Mouse (Mus musculus): ENCODE data around the gene Zfp69.

Zfp69 gene

DNA sequence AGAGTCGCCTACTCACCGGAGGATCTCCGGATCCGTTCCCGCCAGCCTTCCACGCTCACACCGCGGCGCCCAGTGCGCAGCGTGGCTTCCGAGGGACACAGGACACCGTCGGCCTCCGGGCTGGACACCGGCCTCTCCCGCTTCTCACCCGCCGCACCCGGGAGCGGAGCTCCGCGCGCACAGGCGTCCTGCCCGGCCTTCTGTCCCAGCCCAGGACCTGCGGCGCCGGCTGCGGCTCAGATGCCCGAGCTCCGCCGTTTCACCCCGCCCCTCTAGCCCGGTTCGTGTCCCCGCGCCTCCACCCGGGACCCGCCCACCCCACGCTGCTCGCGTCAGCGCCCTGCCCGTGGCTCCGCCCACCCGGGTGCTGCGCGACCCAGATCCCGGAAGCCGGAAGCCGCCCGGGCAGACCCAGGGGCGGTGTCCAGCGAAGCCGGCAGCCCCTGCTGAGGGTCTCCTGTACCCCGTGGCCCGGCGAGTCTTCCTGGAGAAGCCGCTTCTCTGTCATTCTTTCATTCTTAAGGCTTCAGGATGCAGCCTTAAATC is at the start of gene Zfp69:
Zfp69 (minus strand) TSS at position 272 of the 546 bp plus-strand sequence.
- DNase-seq (ENCODE audit: low spot score) = peak; percentile 86

DNA sequence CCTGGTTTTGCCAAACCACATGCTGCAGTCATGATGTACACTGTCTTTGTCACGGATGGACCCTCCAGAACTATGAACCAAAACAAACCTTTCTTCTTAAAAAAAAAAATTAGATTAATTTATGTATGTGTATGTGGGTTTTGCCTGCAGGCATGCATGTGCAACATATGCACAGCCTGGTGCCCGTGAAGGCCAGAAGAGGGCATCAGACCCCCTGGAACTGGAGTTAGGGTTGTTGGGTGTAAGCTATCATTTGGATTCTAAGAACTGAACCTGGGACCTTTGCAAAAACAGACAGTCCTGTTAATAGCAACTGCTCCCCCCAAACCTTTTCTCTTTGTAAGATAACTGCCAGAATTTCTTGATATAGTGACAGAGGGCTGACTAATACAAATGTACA is 49.5 kb upstream of the Zfp69 start:
- no peak for DNase-seq (ENCODE audit: low spot score)

DNA sequence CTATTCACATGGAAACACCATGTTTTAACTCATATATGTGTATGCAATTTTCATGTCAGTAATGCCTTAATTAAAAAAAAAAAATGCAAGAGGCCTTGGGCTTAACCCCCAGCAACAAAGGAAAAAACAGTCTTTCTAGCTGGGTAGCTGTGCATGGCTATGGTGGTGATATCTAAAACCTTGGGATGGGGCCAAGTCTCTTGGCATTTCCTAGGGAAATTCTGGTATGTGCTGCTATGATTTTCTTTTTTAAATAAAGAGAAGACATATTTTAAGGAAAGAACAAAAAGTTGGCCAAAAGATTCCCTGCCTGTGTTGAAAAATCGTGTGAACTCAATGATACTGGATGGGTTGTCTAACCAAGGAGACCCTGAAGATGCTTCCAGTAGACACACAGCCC is 44.4 kb upstream of the Zfp69 start:
- DNase-seq (ENCODE audit: low spot score) = no peak

DNA sequence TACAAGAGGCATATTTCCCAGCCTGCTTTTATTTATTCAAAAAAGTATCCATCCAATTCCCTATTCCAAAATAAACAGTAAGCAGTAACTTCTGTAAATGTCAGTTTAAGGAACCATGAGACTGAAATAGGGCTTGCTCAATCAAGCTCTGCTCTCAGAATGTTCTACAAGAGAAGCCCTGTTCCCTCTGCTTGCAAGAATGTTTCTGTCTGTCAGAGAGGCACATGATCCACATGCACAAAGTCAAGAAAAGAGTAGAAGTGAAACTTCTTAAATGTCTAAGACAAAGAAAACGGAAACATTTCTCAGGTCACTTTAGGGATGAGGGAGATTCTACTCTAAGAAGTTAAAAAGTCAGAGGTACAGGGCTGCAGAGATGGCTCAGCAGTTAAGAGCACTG is 41.5 kb upstream of the Zfp69 start:
- no peak for DNase-seq (ENCODE audit: low spot score)

DNA sequence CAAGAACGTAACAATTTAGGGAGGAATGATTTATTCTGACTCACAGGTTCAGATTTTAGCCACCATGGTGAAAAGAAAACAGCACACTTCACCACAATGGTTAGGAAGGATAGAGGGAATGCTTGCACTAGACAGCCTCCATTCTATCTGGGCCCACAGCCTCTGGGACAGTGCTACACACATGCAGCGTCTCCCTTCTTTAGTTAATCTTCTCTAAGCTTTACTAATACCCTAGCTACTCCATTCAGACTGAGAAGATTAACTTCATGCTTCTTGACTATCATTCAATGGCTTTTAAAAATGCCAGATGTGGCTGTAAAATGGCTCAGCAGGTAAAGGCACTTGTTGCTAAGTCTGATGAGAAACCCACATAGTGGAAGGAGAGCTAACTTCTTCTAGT is 40.8 kb upstream of the Zfp69 start:
- DNase-seq (ENCODE audit: low spot score) = no peak

DNA sequence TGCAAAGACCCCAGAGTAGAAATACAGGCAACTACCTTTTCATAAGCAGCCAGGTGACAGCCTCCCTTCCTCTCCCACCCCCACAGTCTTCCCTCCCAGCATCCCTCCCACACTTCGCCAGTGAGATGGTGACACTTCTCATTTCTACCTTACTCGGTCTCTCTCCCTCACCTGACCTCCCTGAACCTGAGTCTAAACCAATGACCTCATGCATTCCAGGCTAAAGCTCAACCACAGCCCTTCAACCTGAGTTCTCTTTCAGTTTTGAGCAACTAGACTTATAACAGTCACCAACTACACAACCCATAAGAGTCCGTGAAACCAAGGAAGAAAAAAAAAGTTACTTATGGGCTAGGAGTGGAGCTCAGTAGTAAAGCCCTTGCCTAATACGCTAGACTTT is 35.8 kb upstream of the Zfp69 start:
- DNase-seq (ENCODE audit: low spot score) = no peak

DNA sequence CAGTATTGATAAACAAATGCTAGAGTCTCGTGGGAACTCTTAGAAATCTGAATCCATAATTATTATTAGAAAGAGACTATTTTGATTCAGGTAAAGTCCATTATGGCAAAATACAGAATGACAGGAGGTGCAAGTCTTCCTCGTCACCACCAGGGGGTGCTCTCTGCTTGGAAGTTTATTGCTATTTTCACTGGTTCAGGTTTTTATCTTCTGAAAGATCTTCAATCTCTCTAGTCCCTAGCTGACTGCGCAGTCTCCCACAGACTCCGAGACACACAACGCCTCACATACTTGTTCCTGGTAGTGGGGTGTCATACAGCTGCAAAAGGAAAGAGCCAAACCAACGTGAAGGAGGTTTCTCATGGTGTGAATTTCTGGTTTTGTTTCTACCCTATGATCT is 34.9 kb upstream of the Zfp69 start:
- peak; percentile 21 for DNase-seq (ENCODE audit: low spot score)

DNA sequence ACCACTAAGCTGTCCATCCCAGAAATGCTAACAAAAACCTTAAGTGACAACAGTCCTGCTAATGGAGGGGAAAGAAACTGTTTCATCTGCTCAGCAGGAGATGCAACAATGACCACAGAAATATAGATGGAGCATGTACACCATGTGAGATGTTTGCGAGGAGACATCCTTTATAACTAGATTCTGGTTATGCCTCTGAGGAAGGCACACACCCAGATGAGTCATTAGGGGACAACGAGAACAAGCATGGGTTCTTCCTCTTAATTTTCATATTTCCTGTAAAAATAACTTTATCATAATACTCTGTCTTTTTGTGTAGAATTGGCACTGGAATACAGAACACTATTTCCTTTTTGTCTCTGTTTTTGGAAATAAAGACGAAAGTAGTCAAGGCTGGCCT is 26.7 kb upstream of the Zfp69 start:
- no peak for DNase-seq (ENCODE audit: low spot score)

DNA sequence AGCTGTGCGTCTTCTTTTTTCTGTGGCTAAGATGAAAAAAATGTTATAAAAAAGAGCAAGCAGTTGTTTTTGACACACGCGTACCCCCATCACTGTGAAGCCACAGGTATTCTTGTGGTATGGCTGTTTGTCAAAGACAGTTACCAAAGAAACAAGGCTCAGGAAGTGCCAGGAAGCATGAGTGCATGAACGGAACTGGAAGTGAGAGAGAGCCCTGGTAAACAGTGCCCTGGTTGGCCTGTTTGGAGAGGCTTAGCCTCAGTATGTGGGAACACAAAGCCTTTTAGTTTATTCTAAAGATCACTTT is 23.9 kb upstream of the Zfp69 start:
- no peak for DNase-seq (ENCODE audit: low spot score)

DNA sequence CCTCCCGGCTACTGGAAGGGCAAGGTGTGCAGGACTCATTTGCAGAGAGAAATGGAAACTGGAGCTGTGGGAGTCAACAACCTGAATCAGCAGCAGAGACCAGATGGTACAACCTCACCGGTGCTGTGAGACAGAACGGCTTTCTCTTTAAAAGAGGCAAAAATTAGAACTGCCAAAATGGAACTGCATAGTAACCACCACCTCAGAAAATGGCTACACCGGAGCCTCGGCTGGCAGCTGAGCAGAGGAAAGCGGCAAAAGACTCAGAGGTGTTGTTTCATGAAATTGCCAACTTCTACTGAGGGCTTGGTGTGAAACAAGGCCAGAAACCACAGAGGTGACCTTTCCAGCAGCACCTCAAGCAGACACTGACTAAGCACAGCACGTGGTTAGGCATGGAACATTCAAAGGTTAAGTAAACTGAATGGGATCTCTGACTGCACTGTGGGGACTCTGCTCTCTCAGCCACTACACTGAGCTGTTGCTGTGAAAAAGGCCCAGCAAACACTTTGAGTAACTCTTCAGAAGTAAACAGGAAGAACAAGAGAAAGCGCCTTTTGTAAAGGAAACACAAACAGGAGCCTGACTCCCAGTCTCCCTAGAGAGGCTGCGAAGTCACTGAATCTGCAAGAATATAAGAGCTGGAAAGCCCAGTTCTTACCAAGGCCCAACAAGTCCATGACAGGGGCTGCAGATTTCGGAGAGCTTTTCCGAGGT is 23.4 kb upstream of the Zfp69 start:
- no peak for DNase-seq (ENCODE audit: low spot score)

DNA sequence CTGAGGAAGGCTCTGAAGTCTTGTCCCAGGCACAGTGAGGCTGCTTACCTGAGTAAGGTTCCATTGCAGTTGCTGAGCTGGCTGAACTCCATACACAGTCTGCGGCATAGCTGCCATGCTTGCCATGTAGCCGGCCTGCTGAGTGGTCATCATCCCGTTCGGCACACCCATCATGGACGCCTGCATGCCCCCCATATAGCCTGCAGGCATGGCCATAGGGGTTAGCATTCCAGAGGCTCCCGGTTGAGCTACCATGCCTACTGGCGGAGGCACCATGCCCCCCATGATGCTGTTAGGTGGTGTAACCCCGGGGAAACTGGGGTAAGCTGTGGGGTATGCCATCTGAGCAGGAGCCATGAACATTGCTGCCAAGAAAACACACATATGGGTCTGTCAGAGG is 20.3 kb upstream of the Zfp69 start:
- no peak for DNase-seq (ENCODE audit: low spot score)

DNA sequence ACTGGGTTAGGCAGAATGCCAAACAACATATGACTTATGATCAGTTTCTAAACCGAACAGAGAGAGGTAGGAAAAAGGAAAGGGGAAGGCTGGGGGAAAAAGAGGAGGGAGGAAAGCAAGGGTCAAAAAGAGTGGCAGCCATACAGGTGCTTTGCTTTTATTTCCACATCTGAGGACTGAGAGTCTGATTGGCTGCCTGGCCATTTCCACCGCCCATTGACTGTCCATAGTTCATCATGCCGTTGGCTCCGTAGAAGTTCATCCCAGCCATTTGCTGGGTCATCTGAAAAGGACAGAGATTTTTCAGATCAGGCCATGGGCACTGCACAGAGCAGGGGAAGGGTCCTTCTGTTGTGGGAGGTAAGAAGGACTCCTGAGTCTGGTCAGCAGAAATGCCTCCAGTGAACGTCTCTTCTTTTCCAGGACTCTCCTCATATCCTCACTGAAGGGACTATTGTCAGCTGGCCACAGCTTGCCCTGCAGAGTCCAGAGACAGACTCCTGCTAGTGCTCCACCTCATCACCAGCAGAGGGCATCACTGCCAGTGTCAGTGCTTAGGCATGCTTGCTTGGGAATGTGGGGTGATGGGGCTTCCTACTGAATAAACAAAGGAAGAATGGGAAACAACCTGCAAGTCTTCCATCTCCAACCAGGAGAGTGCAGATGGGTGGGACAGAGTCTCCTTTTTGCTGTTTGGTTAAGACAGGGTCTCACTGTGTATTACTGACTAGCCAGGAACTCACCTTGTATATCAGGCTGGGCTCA is 18.1 kb upstream of the Zfp69 start:
- DNase-seq (ENCODE audit: low spot score) = no peak

DNA sequence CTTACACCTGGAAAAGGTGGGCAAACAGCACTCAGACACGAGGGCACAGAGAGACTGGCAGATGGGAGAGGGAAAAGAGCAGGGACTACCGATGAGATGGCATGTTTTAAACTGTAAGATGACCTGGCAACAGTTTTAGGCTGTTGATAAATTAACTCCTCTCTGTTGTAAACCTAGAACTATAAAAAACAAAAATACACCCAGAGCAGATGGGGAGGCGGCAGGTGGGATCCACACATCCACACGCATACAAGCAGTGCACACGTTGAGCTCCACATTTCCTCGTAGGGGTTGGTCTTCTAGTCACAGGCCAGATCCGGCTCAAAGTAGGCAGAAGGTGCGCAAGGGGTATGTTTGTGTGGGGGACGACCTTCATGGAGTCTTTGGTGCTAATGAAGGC is 17.0 kb upstream of the Zfp69 start:
- DNase-seq (ENCODE audit: low spot score) = no peak

DNA sequence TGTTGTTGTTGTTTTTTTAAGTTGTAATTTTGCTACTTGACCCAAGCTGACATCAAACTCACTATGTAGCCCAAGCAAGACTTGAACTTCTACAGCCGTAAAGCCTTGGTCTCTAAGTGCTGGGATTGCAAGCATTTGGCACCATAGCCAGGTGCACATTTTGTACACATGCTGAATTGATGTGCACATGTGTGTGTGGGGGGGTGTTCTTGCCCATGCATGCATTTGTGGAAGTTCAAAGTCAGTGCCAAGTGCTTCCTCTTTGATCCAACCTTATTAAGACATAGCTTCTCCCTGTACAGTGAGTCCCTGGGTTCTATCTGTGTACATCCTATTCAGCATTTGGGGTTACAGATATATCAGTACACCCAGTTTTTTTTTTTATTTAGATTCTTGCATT is 4.1 kb upstream of the Zfp69 start:
- DNase-seq (ENCODE audit: low spot score) = no peak

DNA sequence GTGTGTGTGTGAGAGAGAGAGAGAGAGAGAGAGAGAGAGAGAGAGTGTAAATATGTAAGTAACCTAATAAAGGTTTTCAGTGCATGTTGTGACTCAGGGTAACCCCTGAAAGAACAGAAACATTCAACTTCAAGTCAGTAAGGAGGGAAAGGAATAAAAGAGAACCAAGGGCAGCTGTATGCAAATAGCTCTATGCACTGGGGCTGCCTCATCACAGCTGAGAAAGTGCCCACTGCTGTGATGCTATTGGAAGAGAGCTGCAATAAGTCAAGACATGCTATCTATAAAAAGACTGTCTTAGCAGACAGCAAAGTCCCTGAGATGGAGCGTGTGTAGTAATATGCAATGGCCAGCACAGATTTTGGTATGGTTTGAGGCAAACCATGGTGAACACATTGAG is 2.2 kb upstream of the Zfp69 start:
- no peak for DNase-seq (ENCODE audit: low spot score)

DNA sequence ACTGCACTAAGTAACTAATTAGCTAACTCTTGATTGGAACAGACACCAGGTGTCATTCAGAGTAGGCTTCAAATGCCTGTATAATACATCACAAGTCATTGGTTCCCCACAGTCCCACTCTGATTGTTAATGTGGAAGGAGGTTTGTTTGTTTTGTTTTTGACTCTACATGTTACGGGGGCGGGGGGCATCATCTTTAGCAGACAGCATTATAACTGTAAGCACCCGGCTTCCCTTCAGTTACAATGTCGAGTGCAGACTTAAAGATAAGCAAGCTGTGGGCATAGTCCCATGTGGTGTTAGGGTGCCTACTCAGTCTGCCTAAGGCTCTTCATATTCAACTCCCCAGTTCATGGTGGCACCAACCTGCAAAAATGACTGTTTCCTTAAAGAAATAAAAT is 1.5 kb upstream of the Zfp69 start:
- no peak for DNase-seq (ENCODE audit: low spot score)

DNA sequence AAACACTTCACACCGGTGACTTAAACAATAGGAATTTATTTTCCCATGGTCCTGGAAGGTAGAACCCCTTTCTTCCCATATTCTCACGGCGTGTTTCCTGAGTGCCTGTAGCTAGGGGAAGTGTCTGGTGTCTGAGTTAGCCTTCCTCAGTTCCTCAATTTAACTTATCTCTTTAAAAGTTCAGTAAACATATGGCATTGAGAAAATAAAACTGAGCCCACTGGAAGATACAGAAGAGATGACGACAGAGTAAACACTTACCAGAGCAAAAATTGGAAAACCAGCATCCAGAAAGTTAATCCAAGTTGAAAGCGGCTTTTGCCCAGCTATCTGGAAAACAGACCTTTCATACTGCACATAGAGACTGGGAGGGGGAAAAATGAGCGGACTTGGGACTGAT is 664 bp upstream of the Zfp69 start:
- DNase-seq (ENCODE audit: low spot score) = no peak

DNA sequence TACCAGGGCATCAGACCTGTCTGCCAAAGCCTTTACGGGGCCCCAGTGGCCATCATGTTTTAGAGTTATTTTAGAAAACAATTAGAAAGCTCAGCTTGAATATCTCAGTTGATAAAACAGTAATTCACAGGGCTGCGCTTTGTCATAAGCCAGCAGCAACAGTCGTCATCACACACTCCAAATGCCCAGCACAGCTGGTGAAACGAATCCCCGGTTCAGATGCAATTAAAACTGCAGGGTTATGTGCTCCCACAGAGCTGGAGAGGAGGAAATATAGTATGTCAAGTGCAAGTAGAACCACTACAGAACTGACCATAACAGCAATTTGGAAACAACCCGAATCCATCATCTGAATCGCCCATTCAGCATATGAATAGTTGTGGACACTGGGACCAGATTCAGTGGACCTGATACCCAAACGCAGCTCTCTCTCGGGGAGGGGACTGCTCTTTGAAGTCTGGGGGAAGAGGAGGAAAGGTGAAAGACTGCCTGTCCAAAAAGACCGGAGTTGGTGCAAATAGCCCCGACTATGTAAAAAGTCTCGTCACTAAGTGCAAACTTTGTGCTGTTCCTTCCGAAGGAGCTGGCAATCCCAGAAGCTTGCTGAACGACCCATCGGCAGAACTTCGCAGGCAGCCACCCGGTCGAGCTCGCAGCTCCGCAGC is 604 bp downstream of the Zfp69 start:
- DNase-seq (ENCODE audit: low spot score) = no peak

DNA sequence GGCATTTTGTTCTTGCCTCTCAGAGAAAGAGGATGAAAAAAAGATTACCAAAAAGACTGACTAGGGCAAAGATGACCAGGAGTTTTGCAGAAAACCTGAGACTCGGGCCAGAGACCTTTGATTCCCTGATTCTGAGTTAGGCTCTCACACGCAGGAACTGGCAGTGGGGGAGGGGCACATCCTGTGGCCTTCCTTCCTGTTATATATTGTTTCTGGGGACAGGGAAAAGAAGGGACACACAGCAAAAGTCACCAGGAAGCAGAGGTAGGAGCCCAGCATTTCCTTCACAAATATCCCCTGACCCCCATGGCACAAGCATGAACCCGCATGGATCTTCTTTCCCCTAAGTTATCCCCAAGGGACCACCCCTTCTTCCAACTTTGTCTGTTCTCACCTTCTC is 2.6 kb downstream of the Zfp69 start:
- DNase-seq (ENCODE audit: low spot score) = no peak

DNA sequence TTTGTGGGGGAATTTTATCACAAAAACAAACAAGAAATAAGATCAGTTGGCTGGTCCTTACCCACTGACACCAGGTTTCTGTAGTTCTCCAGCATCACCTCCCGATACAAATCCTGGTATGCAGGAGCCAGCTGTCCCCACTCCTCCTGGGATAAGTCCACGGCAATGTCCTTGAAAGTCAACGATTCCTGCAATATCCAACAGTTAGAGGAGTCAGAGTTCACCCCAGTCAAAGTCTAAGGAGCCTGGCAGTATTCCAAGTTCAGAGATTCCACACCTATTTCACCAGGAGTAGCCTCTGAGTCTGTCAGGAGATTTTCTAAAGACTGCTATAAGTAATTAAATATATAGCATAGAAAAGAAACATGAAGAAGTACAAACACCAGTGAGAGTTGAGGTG is 16.5 kb downstream of the Zfp69 start:
- no peak for DNase-seq (ENCODE audit: low spot score)

DNA sequence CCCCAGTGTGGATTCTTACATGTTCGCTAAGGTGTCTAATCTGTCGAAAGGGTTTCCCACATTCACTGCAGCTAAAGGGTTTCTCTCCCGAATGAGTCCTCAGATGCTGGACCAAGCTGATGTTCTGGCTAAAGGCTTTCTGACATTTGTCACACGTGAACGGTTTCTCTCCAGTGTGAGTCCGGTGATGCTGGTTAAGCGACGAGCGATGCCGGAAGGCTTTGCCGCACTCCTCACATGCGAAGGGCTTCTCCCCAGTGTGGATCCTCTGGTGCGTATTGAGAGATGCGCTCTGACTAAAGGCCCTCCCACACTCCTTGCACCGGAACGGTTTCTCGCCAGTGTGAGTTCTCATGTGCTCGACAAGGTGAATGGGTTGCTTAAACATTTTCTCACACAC is 20.8 kb downstream of the Zfp69 start:
- DNase-seq (ENCODE audit: low spot score) = no peak

DNA sequence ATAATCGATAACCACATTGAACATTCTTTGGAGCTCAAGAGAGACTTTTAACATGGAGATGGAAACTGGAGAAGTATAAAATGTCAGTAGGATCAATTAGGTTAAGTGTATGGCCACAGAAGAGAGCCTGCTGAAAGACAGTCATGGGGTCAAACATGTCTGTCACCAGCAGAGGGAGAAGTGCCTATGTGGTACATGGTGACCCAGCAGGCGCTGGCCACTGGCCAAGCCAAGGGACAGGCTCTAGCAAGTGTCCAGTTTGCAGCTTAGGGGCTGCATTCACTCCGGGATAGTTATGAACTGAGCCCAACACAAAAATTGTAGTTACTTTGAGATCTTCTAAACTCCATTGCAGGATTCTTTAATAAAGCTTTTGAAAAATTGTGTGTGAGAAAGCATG is 22.8 kb downstream of the Zfp69 start:
- DNase-seq (ENCODE audit: low spot score) = no peak

DNA sequence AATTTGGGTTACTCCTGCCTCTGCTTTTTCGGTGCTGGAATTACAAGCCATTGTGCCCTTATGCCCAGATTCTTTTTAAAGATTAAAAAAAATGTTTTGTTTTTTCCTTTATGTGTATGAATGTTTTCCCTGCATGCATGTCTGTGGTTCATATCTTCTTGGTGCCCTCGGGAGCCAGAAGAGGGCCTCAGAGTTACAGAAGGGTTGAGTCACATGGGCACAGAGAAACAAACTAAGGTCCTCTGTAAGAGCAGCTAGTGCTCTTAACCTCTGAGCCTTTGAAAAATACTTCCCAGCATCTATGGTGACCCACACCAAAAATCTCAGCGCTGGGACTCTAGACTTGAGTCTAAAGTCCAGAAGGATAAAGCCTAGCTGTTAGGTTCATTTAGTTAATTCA is 26.1 kb downstream of the Zfp69 start:
- no peak for DNase-seq (ENCODE audit: low spot score)

All from ovary, postnatal 14 days (tissue).